8 mouse cellular contexts compared by ENCODE assay signal in genomic region chr13:74025151-74026081, GRCm38 (mm10). TPM values are rescaled to one million over a fixed set of nuclear protein-coding genes. Genes with fewer than 3 reads are reported as not detected.
DNase-seq lines count a peak whose midpoint lies in the region; TF ChIP-seq lines count a peak whose summit lies in the region.

No protein-coding gene starts in this region.

- no peak for TF ChIP-seq CTCF in layer of hippocampus, adult 2 months (conservative IDR thresholded peaks at IDR 0.05)

- H3K4me3 ChIP-seq in layer of hippocampus, adult 2 months = no peak overlapping the region

- peak overlapping the region; percentile 83 for H3K27ac ChIP-seq in layer of hippocampus, adult 2 months

- peak in 1 of 2 experiments; percentile 54 for DNase-seq in layer of hippocampus, adult 2 months (ENCODE audit: low spot score in 2 of 2)
- DNase-seq in layer of hippocampus, postnatal 36 days = no peak
- peak; percentile 36 for DNase-seq in Muller cell, postnatal 12 days (ENCODE audit: inconsistent ontology term)
- peak; percentile 84 for DNase-seq in fat pad, adult 2 months (ENCODE audit: extremely low read depth, low read depth, low spot score)
- peak; percentile 69 for DNase-seq in induced T-regulatory cell, adult 2 months (ENCODE audit: low read depth)
- DNase-seq in lung, postnatal 36 days = peak; percentile 78
- DNase-seq in spleen, postnatal 10 days (ENCODE audit: low spot score in 2 of 2) = no peak
- no peak for DNase-seq in right cerebral cortex, postnatal 14 days

RNA-seq across cellular contexts. Expression of gene Tppp, which starts 16.2 kb away (rescaled TPM):
- 100 to 1,000 TPM; 267 to 277 TPM for total RNA-seq in layer of hippocampus, adult 2 months (2021)
- total RNA-seq in layer of hippocampus, postnatal 36 days (2021) = 100 to 1,000 TPM; 270 to 272 TPM

RNA-seq across cellular contexts. Expression of gene Cep72, which starts 36.7 kb away (rescaled TPM):
- total RNA-seq in layer of hippocampus, adult 2 months (2021) = 1 to 10 TPM in 1 of 2 experiments, under 1 TPM in 1; 0.87 to 2.7 TPM
- total RNA-seq in layer of hippocampus, postnatal 36 days (2021) = 1 to 10 TPM; 1.3 to 1.8 TPM

Comparison
In these comparisons a context has a peak if more than half of its experiments do, and no peak if none do; other contexts are left out.
1. DNase-seq: peak in Muller cell, postnatal 12 days (single experiment), fat pad, adult 2 months (single experiment), induced T-regulatory cell, adult 2 months (single experiment) and lung, postnatal 36 days (single experiment); none in layer of hippocampus, postnatal 36 days (0 of 2), spleen, postnatal 10 days (0 of 2) and right cerebral cortex, postnatal 14 days (single experiment).